Mouse (Mus musculus) kidney, postnatal 25 days (tissue): Measurements from ENCODE around the gene Fchsd2.

Source experiments
- DNase-seq, 2 experiments: peaks; one replicate each; pipeline ENCODE4 v3.0.0; 2021; ENCODE audit warnings: mixed read lengths in 2 of 2

The Fchsd2 gene

GRCm38 (mm10) chr7:101072123-101072740, 20.4 kb upstream of the Fchsd2 start:
- no peak for DNase-seq

GRCm38 (mm10) chr7:101074170-101074767, 18.4 kb upstream of the Fchsd2 start:
- DNase-seq: peak; percentile 59 to 60

- DNase-seq: peak in 1 of 2 experiments; percentile 37
Measured at GRCm38 (mm10) chr7:101083562-101084166, 9.0 kb upstream of the Fchsd2 start.

- no peak for DNase-seq
Measured at GRCm38 (mm10) chr7:101084816-101085456, 7.7 kb upstream of the Fchsd2 start.

- peak in 1 of 2 experiments; percentile 35 for DNase-seq
Measured at GRCm38 (mm10) chr7:101085779-101086178, 6.9 kb upstream of the Fchsd2 start.

- DNase-seq: peak in 1 of 2 experiments; percentile 36
Measured at GRCm38 (mm10) chr7:101088687-101089086, 4.0 kb upstream of the Fchsd2 start.

- peak; percentile 27 to 59 for DNase-seq
Measured at GRCm38 (mm10) chr7:101089242-101089641, 3.4 kb upstream of the Fchsd2 start.

GRCm38 (mm10) chr7:101093231-101093630, 568 bp downstream of the Fchsd2 start:
- DNase-seq: no peak

- no peak for DNase-seq
Measured at GRCm38 (mm10) chr7:101094746-101095145, 2.1 kb downstream of the Fchsd2 start.

- no peak for DNase-seq
Measured at GRCm38 (mm10) chr7:101095560-101095959, 2.9 kb downstream of the Fchsd2 start.

GRCm38 (mm10) chr7:101096576-101096975, 3.9 kb downstream of the Fchsd2 start:
- no peak for DNase-seq

GRCm38 (mm10) chr7:101097084-101097483, 4.4 kb downstream of the Fchsd2 start:
- no peak for DNase-seq

- no peak for DNase-seq
Measured at GRCm38 (mm10) chr7:101099981-101100380, 7.3 kb downstream of the Fchsd2 start.

GRCm38 (mm10) chr7:101101156-101101691, 8.6 kb downstream of the Fchsd2 start:
- peak; percentile 42 to 62 for DNase-seq

- DNase-seq: no peak
Measured at GRCm38 (mm10) chr7:101106666-101107065, 14.0 kb downstream of the Fchsd2 start.

GRCm38 (mm10) chr7:101107073-101107810, 14.6 kb downstream of the Fchsd2 start:
- no peak for DNase-seq

GRCm38 (mm10) chr7:101107968-101108652, 15.4 kb downstream of the Fchsd2 start:
- peak; percentile 94 to 98 for DNase-seq

GRCm38 (mm10) chr7:101108653-101109005, 16.0 kb downstream of the Fchsd2 start:
- DNase-seq: peak in 1 of 2 experiments; percentile 85

- peak; percentile 50 to 72 for DNase-seq
Measured at GRCm38 (mm10) chr7:101109006-101109855, 16.6 kb downstream of the Fchsd2 start.

- DNase-seq: no peak
Measured at GRCm38 (mm10) chr7:101109856-101110350, 17.2 kb downstream of the Fchsd2 start.

GRCm38 (mm10) chr7:101113410-101113809, 20.7 kb downstream of the Fchsd2 start:
- DNase-seq: no peak
